Comparison of ENCODE assay signal across 8 mouse cellular contexts in genomic region chr17:34079621-34080020, GRCm38 (mm10). TPM values are rescaled to one million over a fixed set of nuclear protein-coding genes. Genes with fewer than 3 reads are reported as not detected.
DNase-seq lines count a peak whose midpoint lies in the region; ATAC-seq and TF ChIP-seq lines count a peak whose summit lies in the region.

No protein-coding gene starts in this region.

- H3K36me3 ChIP-seq in CH12.LX (replicated peaks in 1 of 2; ENCODE audit: control insufficient read depth in 1 of 2, insufficient read depth in 1 of 2, low read length in 1 of 2), result no peaks in the 10 kb centered on the region
- no peaks in the 10 kb centered on the region for H3K36me3 ChIP-seq in embryonic facial prominence, embryonic 11.5 days (replicated peaks; ENCODE audit: control insufficient read depth, insufficient read depth, low read depth, low read length)
- no peaks in the 10 kb centered on the region for H3K36me3 ChIP-seq in hindbrain, embryonic 16.5 days (ENCODE audit: control insufficient read depth, insufficient read depth, low read length)
- no peaks in the 10 kb centered on the region for H3K36me3 ChIP-seq in limb, embryonic 15.5 days

- TF ChIP-seq POLR2A in CH12.LX (IDR thresholded peaks at IDR 0.05; ENCODE audit: low read depth, low read length), result no peak

- WGBS in embryonic facial prominence, embryonic 11.5 days, result 13% methylated on average over 5 of the region's 5 CpGs
- 12% methylated on average over 5 of the region's 5 CpGs for WGBS in hindbrain, embryonic 16.5 days
- 23% methylated on average over 5 of the region's 5 CpGs for WGBS in limb, embryonic 15.5 days

- no peak for DNase-seq in frontal cortex, postnatal 10 days (ENCODE audit: low spot score in 2 of 2)
- peak; percentile 81 for DNase-seq in CH12.LX (ENCODE audit: extremely low read depth)
- DNase-seq in embryonic facial prominence, embryonic 11.5 days (ENCODE audit: low spot score), result peak; percentile 66
- DNase-seq in naive thymus-derived CD4-positive, alpha-beta T cell, adult 2 months (ENCODE audit: low read depth), result peak; percentile 79
- DNase-seq in gastrocnemius, postnatal 36 days, result no peak

- TF ChIP-seq RAD21 in CH12.LX (IDR thresholded peaks at IDR 0.05; ENCODE audit: low read depth, low read length), result no peak

- H3K9me3 ChIP-seq in CH12.LX (replicated peaks; ENCODE audit: low read length), result peaks cover 2% of the 10 kb centered on the region
- no peaks in the 10 kb centered on the region for H3K9me3 ChIP-seq in embryonic facial prominence, embryonic 11.5 days (replicated peaks; ENCODE audit: control insufficient read depth, low read length)
- H3K9me3 ChIP-seq in hindbrain, embryonic 16.5 days (ENCODE audit: control insufficient read depth, low read length), result no peaks in the 10 kb centered on the region
- H3K9me3 ChIP-seq in limb, embryonic 15.5 days, result no peaks in the 10 kb centered on the region

- TF ChIP-seq CTCF in CH12.LX (conservative IDR thresholded peaks at IDR 0.05 in 1 of 2, IDR thresholded peaks at IDR 0.05 in 1 of 2; ENCODE audit: low read depth in 2 of 2, low read length in 2 of 2), result no peak

- H3K4me3 ChIP-seq in CH12.LX (replicated peaks in 1 of 3; ENCODE audit: low read depth in 2 of 3, low read length in 2 of 3, poor library complexity in 1 of 3), result peak overlapping the region in 2 of 3 experiments; percentile 11 to 23
- H3K4me3 ChIP-seq in embryonic facial prominence, embryonic 11.5 days (ENCODE audit: low read depth, low read length), result no peak overlapping the region
- H3K4me3 ChIP-seq in hindbrain, embryonic 16.5 days (ENCODE audit: low read length), result no peak overlapping the region
- H3K4me3 ChIP-seq in limb, embryonic 15.5 days, result no peak overlapping the region

- H3K27me3 ChIP-seq in CH12.LX (replicated peaks), result peaks cover 4% of the 10 kb centered on the region
- peaks cover 6% of the 10 kb centered on the region for H3K27me3 ChIP-seq in embryonic facial prominence, embryonic 11.5 days (ENCODE audit: control insufficient read depth, insufficient read depth, low read length)
- H3K27me3 ChIP-seq in hindbrain, embryonic 16.5 days (replicated peaks; ENCODE audit: control insufficient read depth, insufficient read depth, low read length), result no peaks in the 10 kb centered on the region
- H3K27me3 ChIP-seq in limb, embryonic 15.5 days, result peaks cover 28% of the 10 kb centered on the region

- intact Hi-C loops in gastrocnemius, postnatal 36 days (cut with DNase I), result loop anchor here (10.0 kb wide), 1 partner anchor 155 kb away; the partner anchor contains the start of gene H2-Ob

- H3K9ac ChIP-seq in CH12.LX (ENCODE audit: insufficient read depth, low read depth), result no peak overlapping the region
- no peak overlapping the region for H3K9ac ChIP-seq in embryonic facial prominence, embryonic 11.5 days (replicated peaks; ENCODE audit: low read length)
- no peak overlapping the region for H3K9ac ChIP-seq in hindbrain, embryonic 16.5 days (ENCODE audit: low read depth, low read length)
- no peak overlapping the region for H3K9ac ChIP-seq in limb, embryonic 15.5 days

- H3K4me1 ChIP-seq in CH12.LX (ENCODE audit: control insufficient read depth in 1 of 2, insufficient read depth in 2 of 2), result peaks cover 3 to 22% of the 10 kb centered on the region in 2 experiments; a peak in 3 of 4 replicates
- no peaks in the 10 kb centered on the region for H3K4me1 ChIP-seq in embryonic facial prominence, embryonic 11.5 days (ENCODE audit: control insufficient read depth, insufficient read depth, low read length)
- H3K4me1 ChIP-seq in hindbrain, embryonic 16.5 days (ENCODE audit: control insufficient read depth, insufficient read depth, low read depth, low read length), result no peaks in the 10 kb centered on the region
- 0 out of 2 replicates have a peak, but pooled peaks cover 3% of the 10 kb centered on the region for H3K4me1 ChIP-seq in limb, embryonic 15.5 days

- dilution Hi-C loops in CH12.LX (cut with MboI; ENCODE audit: extremely low pct_ligation_motif_present, extremely low pct_unique_long_range_greater_than_20kb, low sequenced_read_pairs), result no loop called here

- H3K27ac ChIP-seq in CH12.LX (ENCODE audit: insufficient read depth, low read depth), result no peak overlapping the region
- H3K27ac ChIP-seq in embryonic facial prominence, embryonic 11.5 days (replicated peaks; ENCODE audit: low read depth, low read length), result no peak overlapping the region
- no peak overlapping the region for H3K27ac ChIP-seq in hindbrain, embryonic 16.5 days (ENCODE audit: low read depth, low read length)
- no peak overlapping the region for H3K27ac ChIP-seq in limb, embryonic 15.5 days

- peak; percentile 96 for ATAC-seq in frontal cortex, adult (ENCODE audit: low TSS enrichment)
- ATAC-seq in embryonic facial prominence, embryonic 11.5 days (replicated peaks; ENCODE audit: insufficient number of reproducible peaks, low FRiP score, low TSS enrichment, low read depth), result peak; percentile 77
- ATAC-seq in hindbrain, embryonic 16.5 days, result peak; percentile 91
- ATAC-seq in limb, embryonic 15.5 days (ENCODE audit: insufficient number of reproducible peaks, low FRiP score, low TSS enrichment, low read depth), result peak; percentile 74

- H3K79me2 ChIP-seq in CH12.LX (replicated peaks; ENCODE audit: control insufficient read depth, extremely low read depth, insufficient read depth, poor library complexity, severe bottlenecking), result no peaks in the 10 kb centered on the region

- H3K4me2 ChIP-seq in CH12.LX (ENCODE audit: insufficient read depth, low read depth, poor library complexity, severe bottlenecking), result 0 out of 2 replicates have a peak overlapping the region, but pooled peaks have one; percentile 5
- no peak overlapping the region for H3K4me2 ChIP-seq in embryonic facial prominence, embryonic 11.5 days (ENCODE audit: low read depth, low read length)
- H3K4me2 ChIP-seq in hindbrain, embryonic 16.5 days (ENCODE audit: low read length), result no peak overlapping the region
- no peak overlapping the region for H3K4me2 ChIP-seq in limb, embryonic 15.5 days

- in situ Hi-C loops in CH12.LX (cut with MboI; ENCODE audit: low pct_ligation_motif_present, low pct_unique_long_range_greater_than_20kb, low sequenced_read_pairs), result no loop called here

- no peak for TF ChIP-seq EP300 in CH12.LX (IDR thresholded peaks at IDR 0.05; ENCODE audit: low read length)

TF ChIP-seq in CH12.LX, 34 proteins besides CTCF, POLR2A, EP300 and RAD21:
- TF ChIP-seq CHD2 (IDR thresholded peaks at IDR 0.05; ENCODE audit: low read length) (peak; percentile 97), ETS1 (conservative IDR thresholded peaks at IDR 0.05; ENCODE audit: low read depth, low read length) (no peak)

RNA-seq across cellular contexts. Expression of gene H2-Oa, which starts 12.5 kb away (rescaled TPM):
- total RNA-seq in CH12.LX (2012; rRNA removed) (16.1 and 21.5 TPM in 2 replicates), CH12.LX (2014; rRNA removed) (32.8 and 42.7 TPM in 2 replicates)
- 30.5 and 40.4 TPM in 2 replicates for polyA plus RNA-seq in CH12.LX (2012; ENCODE audit: insufficient read length, low read depth)
- polyA plus RNA-seq in embryonic facial prominence, embryonic 11.5 days (2014; fragmentation: Nextera tagmentation; extraction: Ambion mirVana), result 0.20 and 0.26 TPM in 2 replicates
- polyA plus RNA-seq in hindbrain, embryonic 16.5 days (2015; fragmentation: Nextera tagmentation; extraction: Ambion mirVana), result 0.14 TPM in 1 of 2 replicates, not detected in the other
- polyA plus RNA-seq in limb, embryonic 15.5 days (2015; fragmentation: Nextera tagmentation; extraction: Ambion mirVana), result 0.61 and 0.79 TPM in 2 replicates
- not detected for total RNA-seq in gastrocnemius, postnatal 36 days (2021)

RNA-seq across cellular contexts. Expression of gene H2-DMa, which starts 39.7 kb away (rescaled TPM):
- 67.7 and 77.4 TPM in 2 replicates for total RNA-seq in CH12.LX (2012; rRNA removed)
- 114 and 119 TPM in 2 replicates for total RNA-seq in CH12.LX (2014; rRNA removed)
- polyA plus RNA-seq in CH12.LX (2012; ENCODE audit: insufficient read length, low read depth), result 82.5 and 112 TPM in 2 replicates
- polyA plus RNA-seq in embryonic facial prominence, embryonic 11.5 days (2014; fragmentation: Nextera tagmentation; extraction: Ambion mirVana), result 9.4 and 9.7 TPM in 2 replicates
- 20.5 and 20.9 TPM in 2 replicates for polyA plus RNA-seq in hindbrain, embryonic 16.5 days (2015; fragmentation: Nextera tagmentation; extraction: Ambion mirVana)
- polyA plus RNA-seq in limb, embryonic 15.5 days (2015; fragmentation: Nextera tagmentation; extraction: Ambion mirVana), result 13.4 and 15.2 TPM in 2 replicates
- total RNA-seq in gastrocnemius, postnatal 36 days (2021), result 1 to 10 TPM; 3.6 to 4.9 TPM

RNA-seq across cellular contexts. Expression of gene Col11a2, which starts 40.4 kb away (rescaled TPM):
- 6.0 and 7.6 TPM in 2 replicates for total RNA-seq in CH12.LX (2012; rRNA removed)
- total RNA-seq in CH12.LX (2014; rRNA removed), result 3.0 and 4.5 TPM in 2 replicates
- 5.8 and 7.2 TPM in 2 replicates for polyA plus RNA-seq in CH12.LX (2012; ENCODE audit: insufficient read length, low read depth)
- 0.70 and 1.0 TPM in 2 replicates for polyA plus RNA-seq in embryonic facial prominence, embryonic 11.5 days (2014; fragmentation: Nextera tagmentation; extraction: Ambion mirVana)
- 4.7 and 6.7 TPM in 2 replicates for polyA plus RNA-seq in hindbrain, embryonic 16.5 days (2015; fragmentation: Nextera tagmentation; extraction: Ambion mirVana)
- 94.4 and 96.5 TPM in 2 replicates for polyA plus RNA-seq in limb, embryonic 15.5 days (2015; fragmentation: Nextera tagmentation; extraction: Ambion mirVana)
- 1 to 10 TPM; 9.3 to 9.6 TPM for total RNA-seq in gastrocnemius, postnatal 36 days (2021)

RNA-seq across cellular contexts. Expression of gene Brd2, which starts 42.8 kb away (rescaled TPM):
- total RNA-seq in CH12.LX (2012; rRNA removed) (101 and 125 TPM in 2 replicates), CH12.LX (2014; rRNA removed) (137 and 141 TPM in 2 replicates)
- polyA plus RNA-seq in CH12.LX (2012; ENCODE audit: insufficient read length, low read depth), result 247 and 252 TPM in 2 replicates
- 95.9 and 114 TPM in 2 replicates for polyA plus RNA-seq in embryonic facial prominence, embryonic 11.5 days (2014; fragmentation: Nextera tagmentation; extraction: Ambion mirVana)
- 98.5 and 123 TPM in 2 replicates for polyA plus RNA-seq in hindbrain, embryonic 16.5 days (2015; fragmentation: Nextera tagmentation; extraction: Ambion mirVana)
- 104 and 112 TPM in 2 replicates for polyA plus RNA-seq in limb, embryonic 15.5 days (2015; fragmentation: Nextera tagmentation; extraction: Ambion mirVana)
- 10 to 100 TPM; 63.2 to 74.1 TPM for total RNA-seq in gastrocnemius, postnatal 36 days (2021)

RNA-seq across cellular contexts. Expression of gene Rxrb, which starts 48.0 kb away (rescaled TPM):
- total RNA-seq in CH12.LX (2012; rRNA removed), result 42.7 and 47.7 TPM in 2 replicates
- 27.0 and 27.4 TPM in 2 replicates for total RNA-seq in CH12.LX (2014; rRNA removed)
- polyA plus RNA-seq in CH12.LX (2012; ENCODE audit: insufficient read length, low read depth), result 36.9 and 41.4 TPM in 2 replicates
- polyA plus RNA-seq in embryonic facial prominence, embryonic 11.5 days (2014; fragmentation: Nextera tagmentation; extraction: Ambion mirVana), result 14.9 and 15.8 TPM in 2 replicates
- 53.3 and 54.1 TPM in 2 replicates for polyA plus RNA-seq in hindbrain, embryonic 16.5 days (2015; fragmentation: Nextera tagmentation; extraction: Ambion mirVana)
- polyA plus RNA-seq in limb, embryonic 15.5 days (2015; fragmentation: Nextera tagmentation; extraction: Ambion mirVana), result 44.4 and 52.5 TPM in 2 replicates
- total RNA-seq in gastrocnemius, postnatal 36 days (2021), result 10 to 100 TPM; 34.5 to 35.3 TPM

Comparison
In these comparisons a context has a peak if more than half of its experiments do, and no peak if none do; other contexts are left out.
1. DNase-seq: peak in CH12.LX (single experiment), embryonic facial prominence, embryonic 11.5 days (single experiment) and naive thymus-derived CD4-positive, alpha-beta T cell, adult 2 months (single experiment); none in frontal cortex, postnatal 10 days (0 of 2) and gastrocnemius, postnatal 36 days (0 of 2).
2. H3K4me3 ChIP-seq: peak in CH12.LX (2 of 3); none in embryonic facial prominence, embryonic 11.5 days (single experiment), hindbrain, embryonic 16.5 days (single experiment) and limb, embryonic 15.5 days (single experiment).
3. RNA of gene H2-Oa, which starts 12.5 kb away (polyA plus RNA-seq): 30.5 to 40.4 TPM in CH12.LX; 0.61 to 0.79 TPM in limb, embryonic 15.5 days, 0.20 to 0.26 TPM in embryonic facial prominence, embryonic 11.5 days and 0.14 TPM in hindbrain, embryonic 16.5 days; every median in the first group is over 10 times any median in the second.
4. RNA of gene Col11a2, which starts 40.4 kb away (polyA plus RNA-seq): 94.4 to 96.5 TPM in limb, embryonic 15.5 days; 5.8 to 7.2 TPM in CH12.LX, 4.7 to 6.7 TPM in hindbrain, embryonic 16.5 days and 0.70 to 1.0 TPM in embryonic facial prominence, embryonic 11.5 days; every median in the first group is over 10 times any median in the second.
5. Peak in every context shown above with its lines, with median percentiles within 50 percentile points of each other: ATAC-seq.